Mouse (Mus musculus) lung, postnatal 14 days (tissue): ENCODE measurements around the gene Olfml1.
A peak's percentile ranks its signal among the peaks of the same experiment; 100 is the strongest.

Experiments used
- DNase-seq: peaks from one replicate; pipeline ENCODE4 v3.0.0; 2021

Gene Olfml1

DNA sequence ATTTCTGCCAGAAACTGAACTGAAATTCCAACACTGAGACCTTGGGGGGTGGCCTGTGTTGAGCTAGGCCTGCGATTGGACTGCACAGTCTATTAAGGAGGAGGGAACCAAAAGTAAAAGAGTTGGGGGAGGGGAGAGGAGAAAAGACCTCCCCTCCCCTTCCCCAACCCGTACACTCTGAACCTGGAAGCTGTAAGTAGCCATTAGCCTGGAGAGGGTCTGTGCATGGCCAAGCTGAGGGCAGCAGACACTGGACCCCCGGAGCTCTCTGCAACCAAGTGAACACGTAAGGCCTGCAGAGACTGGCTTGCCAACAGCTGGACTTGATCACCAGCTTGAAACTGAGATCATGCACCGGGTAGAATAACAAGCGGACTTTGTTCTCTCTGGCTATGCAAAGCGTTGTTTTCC is at the start of gene Olfml1:
Olfml1 (plus strand) TSS at position 186 of the 411 bp plus-strand sequence.
- DNase-seq: peak; percentile 32

DNA sequence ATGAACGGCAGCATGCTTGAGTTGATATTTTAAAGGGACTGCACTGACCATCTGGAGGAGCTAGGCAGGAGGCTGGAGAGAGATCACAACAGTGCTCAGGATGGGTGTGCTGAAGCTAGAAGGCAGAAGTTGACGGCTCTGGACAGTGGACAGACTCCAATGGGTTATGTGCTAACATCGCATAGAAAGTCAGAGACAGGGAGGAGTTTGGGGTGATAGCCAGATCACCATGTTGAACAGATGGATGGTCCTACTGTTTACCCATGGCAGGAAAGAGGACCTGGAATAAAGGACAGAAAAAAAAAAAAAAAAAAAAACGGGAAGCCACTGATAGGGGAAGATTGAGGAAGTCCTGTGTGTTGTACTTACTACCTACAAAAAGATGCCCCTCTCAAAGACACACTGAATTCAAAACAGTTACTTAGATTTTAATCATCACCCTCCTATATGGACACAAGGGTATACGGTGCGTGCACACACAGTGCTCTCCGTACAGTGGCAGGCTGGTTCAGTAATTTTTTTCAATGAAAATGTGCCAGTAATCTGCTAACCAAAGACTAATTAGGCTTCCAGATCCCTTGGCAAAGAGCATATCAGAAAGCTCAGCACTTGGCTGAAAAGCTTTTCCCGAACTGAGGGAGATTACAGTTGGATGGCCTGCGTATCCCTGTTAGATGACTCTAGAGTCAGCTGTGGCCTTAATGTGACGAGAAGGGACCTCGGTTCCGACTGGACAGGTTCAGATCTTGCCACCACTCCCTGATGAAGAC is 47.8 kb upstream of the Olfml1 start:
- no peak for DNase-seq

DNA sequence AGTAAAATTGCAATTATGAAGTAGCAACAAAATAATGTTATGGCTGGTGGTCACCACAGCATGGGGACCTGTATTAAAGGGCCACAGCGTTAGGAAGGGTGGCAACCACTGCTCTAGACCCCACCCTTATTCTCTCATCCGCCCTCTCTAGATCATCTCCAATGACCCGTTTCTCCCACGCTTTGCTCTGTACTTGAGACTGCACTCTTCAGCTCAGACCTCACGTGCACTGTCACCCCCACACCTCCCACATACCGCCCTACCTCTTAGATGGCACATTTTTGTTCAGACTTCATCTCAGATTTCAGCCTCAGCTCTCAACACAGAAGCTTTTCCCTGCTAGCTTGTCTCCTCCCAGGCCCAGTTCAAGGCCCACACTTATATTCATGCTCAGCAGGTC is 45.8 kb upstream of the Olfml1 start:
- DNase-seq: no peak

DNA sequence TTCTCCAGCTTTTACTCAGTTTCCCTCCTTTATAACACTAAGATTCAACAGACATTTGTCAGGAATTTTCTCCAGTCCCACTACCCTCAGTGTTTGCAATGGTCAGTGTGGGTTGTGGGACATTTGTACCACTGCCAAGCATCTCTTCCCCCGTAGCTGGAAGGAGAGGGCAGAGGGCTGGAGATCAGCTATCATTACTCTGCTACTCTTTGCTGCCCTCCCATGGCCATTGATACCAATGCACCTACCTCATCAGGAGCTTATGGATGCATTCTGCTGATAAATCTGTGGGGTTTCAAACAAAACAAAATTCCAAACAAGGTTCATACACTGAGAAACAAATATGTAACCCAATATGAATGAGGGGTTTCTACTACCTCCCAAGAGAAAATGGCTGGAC is 40.9 kb upstream of the Olfml1 start:
- peak; percentile 47 for DNase-seq

DNA sequence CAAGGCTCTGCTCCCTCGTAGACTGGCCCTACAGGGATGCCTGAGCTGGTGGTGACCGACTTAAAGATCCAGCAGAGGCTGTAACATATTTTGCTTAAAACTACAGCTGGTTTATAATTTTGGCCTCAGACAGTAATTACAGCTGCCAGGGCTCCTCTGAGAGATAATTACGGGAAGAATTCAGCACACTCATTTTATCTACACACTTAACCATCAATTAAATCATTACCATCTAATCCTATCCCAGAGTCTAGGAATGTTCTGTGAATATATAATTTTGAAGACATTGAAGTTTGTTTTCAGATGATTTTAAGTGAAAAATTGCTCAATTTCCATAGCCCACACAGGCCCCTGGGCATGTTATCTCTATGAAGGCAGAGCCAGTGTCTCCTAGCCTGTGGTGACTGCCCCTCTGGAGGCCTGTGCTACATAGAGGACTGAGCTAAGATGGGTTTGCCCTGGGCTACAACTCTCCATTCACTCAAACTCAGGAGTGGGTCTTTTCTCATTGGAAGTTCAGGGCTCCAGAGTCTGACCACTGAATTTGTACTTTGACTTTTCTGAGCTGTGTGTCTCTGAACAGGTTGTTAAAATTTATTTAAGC is 39.0 kb upstream of the Olfml1 start:
- no peak for DNase-seq

DNA sequence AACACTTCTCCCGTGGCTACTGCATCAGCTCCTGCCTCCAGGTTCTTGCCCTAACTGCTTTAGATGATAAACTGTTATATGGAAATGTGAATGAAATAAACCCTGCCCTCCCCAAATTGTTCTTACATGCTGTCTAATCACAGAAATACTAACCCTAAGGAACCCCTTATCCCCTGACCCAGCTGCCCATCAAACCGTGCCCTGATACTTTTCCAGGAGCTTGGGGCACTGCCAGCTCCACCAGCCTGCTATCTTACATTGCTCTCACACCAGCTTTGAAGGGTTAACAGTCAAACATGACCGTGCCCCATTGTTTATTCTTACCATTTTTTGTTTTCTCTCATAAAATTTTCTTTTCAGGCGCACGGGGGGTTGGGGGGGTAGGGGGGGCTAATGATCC is 37.9 kb upstream of the Olfml1 start:
- no peak for DNase-seq

DNA sequence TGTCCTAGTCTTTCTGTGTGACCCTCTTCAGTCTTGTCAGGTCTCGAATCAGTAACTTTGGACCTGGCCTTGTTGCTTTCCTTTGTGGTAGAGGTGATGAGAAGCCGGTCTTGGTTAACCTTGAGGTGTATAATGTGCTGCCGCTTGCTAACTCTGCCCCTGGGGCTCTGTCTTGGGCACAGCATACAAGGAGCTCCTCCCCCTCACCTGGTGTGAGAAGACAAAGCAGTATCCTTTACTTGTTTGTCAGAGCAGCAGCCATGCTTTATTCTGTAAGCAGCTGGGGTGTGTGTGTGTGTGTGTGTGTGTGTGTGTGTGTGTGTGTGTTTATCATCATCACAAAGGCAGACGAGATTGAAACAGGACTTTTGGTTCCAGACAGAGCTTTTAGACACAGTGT is 31.9 kb upstream of the Olfml1 start:
- DNase-seq: no peak

DNA sequence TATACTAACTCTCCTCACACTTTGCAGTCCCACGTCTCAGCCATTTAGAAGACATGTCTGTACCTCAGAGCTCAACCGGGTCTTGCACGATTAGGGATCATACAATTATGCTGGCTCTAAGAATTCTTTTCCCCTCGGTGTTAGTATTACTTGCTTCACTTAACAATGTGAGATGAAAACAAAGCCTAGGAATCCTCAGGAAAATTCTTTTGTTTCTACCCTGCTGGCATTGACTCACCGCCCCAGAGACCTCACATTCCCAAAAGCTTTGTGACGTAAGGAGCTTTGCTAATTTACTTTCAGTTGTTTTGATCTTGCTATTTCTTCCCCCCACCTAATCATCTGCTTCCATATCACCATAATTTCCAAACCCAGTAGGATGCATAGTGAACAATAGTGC is 30.7 kb upstream of the Olfml1 start:
- DNase-seq: no peak

DNA sequence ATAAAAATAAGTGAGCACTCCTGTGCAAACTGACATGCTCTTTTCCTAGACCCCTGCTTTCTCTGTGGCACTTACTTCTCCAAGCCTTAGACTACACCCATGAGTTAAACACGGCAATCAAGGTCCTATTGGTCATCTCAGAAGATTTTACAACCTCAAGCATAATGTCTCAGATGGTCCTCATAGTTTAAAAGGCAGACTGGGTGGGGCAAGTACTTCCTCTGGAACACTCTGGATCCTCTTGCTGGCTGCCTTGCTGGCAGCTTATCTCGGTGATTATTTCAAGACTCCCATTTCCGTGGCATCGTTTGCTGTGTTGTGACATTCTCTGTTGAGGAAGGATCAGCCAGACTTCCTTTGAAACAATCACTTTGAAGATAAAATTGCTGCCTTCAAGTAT is 27.2 kb upstream of the Olfml1 start:
- DNase-seq: no peak

DNA sequence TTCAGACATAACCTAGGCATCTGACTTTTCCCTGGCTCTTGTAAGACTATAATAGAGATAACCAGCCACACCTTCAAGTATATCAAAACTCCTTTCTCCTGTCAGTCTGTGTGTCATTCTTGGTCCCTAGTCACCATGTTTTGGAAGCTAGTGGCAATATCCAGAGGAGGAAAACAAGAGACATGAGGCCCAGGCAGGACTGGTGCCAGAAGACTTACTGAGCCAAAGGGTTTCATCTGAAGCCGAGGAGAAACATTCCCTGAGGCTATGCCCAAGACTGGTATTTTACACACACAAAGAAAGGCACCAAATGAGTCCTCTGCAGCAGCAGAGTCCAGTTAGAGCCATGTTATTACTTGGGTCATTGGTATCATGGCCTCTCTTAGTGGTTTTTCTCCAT is 22.2 kb upstream of the Olfml1 start:
- no peak for DNase-seq

DNA sequence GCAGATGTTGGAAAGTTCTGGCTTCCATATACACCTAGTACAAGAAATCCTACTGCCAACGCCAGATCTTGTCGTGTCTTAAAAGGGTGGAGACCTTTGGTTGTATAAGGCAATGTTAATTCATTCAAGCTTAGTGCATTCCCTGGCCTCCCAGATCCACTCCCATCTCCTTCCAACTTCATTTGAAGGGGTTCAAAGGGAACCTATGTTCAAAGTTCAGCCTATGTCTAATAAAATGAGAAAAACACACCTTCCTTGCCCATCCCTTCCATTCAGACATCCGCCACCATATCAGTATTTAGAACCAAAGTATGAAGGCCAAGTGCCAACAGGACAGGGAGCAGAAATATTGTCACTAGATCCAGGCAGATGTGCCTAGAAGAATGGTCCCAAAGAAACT is 19.4 kb upstream of the Olfml1 start:
- no peak for DNase-seq

DNA sequence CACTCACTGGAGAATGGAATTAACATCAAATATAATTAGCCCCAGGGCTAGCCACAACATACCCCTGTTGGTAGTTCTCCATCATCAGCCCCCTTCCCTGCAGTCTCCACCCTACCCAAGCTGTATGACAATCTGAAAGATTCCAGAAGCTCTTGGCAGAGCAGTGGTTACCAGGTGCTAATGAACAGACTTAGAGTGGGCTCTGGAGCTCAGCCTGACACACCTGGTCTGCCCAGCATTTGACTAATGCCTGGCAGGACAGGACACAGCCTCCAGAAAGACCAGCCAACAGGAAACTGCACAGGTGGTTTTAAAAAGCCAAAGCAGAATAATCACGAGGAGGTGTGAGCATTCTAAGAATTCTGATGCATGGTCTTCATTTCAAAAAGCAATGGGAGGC is 13.8 kb upstream of the Olfml1 start:
- no peak for DNase-seq

DNA sequence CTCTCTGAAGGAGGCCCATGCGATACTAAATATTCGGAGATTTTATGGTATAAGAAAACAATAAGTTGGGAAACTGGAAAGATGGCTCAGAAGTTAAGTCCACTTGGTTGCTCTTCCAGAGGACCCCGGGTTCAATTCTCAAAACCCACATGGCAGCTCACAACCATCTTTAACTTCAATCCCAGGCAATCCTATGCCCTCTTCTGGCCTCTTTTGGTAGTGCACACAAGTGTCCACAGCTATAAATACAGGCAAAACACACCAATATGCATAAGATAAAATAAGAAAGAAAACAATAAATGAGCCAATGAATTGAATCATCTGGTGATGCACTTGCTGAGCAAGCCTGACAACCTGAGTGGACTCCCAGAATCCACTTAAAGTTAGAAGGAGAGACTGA is 11.3 kb upstream of the Olfml1 start:
- DNase-seq: no peak

DNA sequence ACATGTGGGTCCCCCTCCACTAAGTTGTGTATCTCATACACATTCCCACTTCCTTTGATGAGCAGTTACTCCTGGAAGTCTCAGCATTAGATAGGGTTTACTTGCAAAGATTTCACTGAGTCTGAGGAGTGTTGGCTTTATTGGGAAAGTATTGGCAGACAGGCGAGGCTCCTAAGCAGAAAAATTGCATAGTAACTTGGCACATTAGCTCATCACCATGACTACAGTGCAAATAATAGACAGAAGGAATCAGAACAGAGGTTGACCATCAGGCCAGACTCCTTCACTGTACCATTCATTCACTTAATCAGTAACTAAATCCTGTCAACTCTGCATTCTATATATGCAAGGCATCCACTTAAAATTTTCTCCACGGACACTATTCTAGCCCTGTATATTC is 6.6 kb upstream of the Olfml1 start:
- DNase-seq: no peak

DNA sequence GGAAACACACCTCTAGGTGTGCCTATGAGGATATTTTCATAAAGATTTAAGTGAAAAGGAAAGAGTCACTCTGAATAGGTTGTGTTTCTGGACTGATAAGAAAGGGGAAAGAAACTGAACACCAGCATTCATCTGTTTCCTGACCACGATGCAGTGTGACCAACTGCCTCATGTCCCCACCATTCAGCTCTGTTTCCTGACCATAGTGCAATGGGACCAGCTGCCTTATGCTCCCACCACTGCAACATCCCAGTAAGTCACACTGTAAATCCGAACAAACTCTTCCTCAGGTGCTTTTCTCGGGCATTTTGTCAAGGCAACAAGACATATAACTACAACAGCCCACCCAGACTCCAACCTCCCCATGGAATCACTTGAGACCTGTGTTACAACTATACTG is 5.7 kb upstream of the Olfml1 start:
- DNase-seq: no peak

DNA sequence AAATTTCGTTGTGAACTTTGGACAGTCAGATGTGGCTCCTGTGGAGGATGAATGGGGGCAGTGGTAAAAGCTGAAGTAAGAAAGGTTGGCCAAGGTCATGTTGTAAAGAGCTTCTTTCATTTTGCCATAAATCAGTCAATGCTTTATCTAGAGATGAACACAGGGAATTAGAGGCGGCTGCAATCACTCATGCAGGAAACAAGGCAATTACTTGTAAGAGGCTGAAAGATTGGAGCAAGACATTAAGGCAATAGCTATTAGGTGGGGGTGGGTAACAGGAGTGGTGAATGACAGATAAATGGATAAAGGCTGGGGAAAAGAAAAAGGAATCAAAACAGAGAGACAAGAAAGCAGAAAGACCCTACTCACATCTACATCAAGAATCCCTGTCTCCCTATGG is 3.5 kb upstream of the Olfml1 start:
- no peak for DNase-seq

DNA sequence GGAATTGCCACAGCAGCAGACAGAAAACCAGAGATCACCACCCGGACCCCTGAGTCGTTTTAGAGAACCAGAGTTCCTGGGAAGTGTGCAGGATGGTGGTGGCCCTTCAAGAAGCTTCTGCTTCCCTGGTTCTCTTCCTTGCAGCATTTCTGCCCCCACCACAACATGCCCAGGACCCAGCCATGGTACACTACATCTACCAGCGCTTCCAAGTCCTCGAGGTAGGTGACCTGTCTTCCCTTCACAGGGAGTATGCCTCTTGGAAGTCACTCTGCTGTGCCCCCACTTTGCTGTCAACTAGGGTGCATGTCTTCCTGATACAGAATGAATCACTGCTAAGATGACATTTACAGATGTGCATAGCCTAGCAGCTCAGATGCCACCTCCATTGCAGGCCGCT is 428 bp downstream of the Olfml1 start:
- DNase-seq: no peak

DNA sequence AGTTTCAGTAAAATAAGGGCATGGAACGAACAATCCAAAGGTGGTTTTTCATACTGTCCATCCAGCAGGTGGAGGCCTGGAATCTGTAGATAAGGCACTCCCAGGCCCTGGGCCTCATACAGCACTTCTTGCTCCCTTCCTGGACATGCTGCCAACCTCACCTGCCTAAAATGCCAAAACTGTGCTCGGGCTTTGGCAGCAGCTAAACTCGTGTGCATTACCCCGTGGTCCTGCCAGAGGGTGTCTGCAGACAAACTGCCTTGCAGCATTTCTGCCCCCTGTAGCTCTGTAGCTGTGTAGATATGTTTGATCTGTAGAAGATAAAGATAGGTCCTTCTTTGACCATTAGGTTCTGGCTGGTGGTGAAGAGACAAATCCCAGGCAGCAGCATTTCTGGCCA is 1.7 kb downstream of the Olfml1 start:
- DNase-seq: no peak

DNA sequence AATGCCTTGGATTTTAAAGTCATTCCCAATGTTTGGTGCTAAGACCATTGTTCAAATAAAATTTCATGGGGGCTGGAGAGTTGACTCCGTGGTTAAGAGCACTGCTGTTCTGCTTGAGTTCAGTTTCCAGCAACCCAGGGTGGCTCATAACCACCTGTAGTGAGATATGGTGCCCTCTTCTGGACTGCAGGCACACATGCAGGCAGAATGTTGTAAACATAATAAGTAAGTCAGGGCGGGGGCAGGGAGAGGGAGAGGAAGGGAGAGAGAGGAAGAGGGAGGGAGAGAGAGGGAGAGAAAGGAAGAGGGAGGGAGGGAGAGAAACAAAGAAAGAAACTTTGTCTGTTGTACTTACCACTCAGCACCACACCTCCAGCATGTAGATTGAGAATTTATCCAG is 6.6 kb downstream of the Olfml1 start:
- no peak for DNase-seq

DNA sequence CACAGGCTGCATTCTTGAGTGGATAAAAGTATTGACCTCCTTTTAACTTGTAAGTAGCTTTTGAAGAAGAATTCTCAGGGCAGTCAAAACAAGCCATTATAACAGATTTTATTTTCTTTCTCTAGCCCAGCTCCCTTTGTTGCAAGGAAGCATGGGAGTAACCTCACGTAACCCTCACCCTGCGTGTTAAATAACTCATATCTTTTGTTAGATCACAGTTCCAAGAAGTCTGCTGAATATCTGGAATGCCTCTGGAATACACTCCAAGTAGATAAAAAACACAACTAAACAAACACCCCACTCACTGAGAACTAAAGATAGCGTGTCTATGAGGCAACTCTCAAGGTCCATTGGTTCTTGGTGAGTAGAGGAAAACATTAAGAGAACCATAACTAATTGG is 7.0 kb downstream of the Olfml1 start:
- DNase-seq: no peak

DNA sequence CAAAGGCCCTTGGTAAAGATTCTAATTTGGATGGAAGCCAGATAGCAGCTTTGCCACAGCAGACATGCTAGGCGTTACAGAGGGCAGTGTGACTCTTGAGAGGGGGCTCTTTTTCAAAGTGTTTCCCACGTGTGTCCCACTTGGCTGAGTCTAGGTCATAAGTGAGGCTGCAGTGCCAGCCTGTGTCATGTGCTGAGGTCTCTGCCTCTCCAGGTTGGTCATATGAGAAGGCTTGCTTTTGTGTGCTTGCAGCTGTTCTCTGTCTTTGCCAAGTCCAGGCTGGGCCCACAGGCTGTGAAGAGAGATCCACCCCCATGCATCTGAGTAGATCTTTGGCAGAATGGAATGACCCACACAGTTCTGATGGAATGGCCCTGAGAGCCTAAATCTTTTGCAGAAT is 25.4 kb downstream of the Olfml1 start:
- DNase-seq: no peak

DNA sequence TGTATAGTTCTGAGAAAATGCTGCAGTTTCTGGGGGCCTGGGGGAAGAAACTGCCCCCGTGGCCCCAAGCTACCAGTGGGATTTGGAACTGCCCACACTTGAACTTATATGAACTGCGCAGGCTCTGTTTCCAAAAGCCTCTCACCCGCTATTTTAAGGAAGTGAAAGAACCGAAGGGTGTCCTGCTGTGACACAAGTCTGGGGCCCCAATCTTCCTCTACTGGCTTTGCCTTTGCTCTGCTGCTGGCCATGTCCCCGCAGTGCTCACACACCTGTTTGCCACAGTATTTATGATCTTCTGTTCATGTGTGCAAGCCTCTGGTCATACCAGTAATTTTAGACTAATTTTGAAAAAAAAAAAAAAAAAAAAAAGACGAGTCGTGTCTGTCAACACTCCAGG is 26.7 kb downstream of the Olfml1 start:
- peak; percentile 14 for DNase-seq

DNA sequence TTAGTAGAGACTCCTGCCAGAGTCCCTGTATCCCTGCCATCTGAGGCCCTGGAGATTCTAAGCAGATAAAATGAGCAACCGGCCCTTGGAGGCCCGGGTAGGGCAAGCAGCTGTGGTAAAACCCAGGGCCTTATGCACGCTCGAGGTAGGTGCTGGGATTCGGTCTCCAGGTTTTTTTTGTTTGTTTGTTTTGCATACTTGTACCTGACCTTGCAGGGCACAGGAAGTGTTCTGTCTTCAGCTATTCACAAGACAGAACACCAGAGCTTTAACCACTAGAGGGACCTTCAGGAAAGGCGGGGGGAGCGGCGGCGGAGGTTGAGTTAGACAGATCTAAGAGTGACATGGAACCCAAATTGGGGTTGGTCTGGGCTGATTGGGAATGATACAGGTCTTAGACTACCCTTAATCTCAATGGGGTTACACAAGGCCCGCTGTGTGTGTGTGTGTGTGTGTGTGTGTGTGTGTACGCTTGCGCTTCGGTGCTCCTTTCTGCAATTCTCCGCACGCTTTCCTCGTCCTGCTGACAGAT is 27.1 kb downstream of the Olfml1 start:
- peak; percentile 48 for DNase-seq

DNA sequence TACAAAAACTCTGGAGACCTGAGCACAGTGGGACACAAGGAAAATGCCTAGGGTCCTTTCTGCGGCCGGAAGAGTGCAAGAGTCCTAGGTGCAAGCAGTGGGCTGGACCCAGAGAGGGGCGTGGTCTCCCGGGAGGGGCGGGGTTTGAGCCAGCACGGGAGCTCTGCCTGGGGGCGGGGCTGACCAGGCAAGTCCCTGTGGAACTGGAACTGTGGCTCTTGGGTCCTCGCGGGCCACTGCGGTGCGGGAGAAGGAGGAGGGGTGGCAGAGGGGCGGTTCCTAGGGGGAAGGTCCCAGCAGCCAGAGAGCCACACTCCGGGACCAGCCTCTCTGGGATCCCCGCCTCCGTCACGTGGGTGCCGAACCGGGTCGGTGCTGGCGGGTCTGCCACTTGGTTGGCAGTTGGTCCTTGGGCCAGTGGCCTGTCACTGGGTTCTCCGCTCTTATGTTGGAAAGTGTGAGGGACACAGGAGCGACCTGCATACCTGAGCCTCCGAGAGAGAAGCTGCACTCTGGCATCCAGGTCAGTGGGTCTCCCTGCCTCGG is 27.7 kb downstream of the Olfml1 start, which contains the start of gene Ppfibp2:
Ppfibp2 (plus strand) TSS at position 351 of the 546 bp plus-strand sequence.
- peak; percentile 94 for DNase-seq
